Mouse (Mus musculus): ENCODE data around the gene Ak2.

DNA sequence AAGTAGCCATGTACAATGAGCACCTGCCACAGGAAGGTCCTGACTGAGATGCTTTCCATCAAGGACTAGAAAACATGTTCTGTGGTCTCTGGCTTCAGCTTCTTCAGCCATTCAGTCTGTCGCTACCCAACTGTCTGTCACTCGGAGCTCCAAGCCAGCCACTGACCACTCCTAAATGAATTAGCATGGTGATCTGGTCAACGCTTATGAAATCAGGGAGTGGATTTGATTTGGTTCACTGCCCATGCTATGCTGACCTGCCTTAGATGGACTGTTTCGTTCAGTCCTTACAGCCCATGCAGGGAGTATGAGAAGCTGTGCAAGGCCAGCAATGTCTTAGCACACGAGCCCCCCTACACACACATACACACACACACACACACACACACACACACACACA lies 37.9 kb upstream of the Ak2 start:
- TF ChIP-seq CTCF (IDR thresholded peaks at IDR 0.05; ENCODE audit: low read depth) = no peak
- TF ChIP-seq EP300 (optimal IDR thresholded peaks at IDR 0.05) = no peak

Measured in stomach, postnatal 0 days (tissue).